Comparison of ENCODE assay signal across 7 mouse cellular contexts in genomic region chr11:50915671-50916320, GRCm38 (mm10). TPM values are rescaled to one million over a fixed set of nuclear protein-coding genes. Genes with fewer than 3 reads are reported as not detected.
DNase-seq lines count a peak whose midpoint lies in the region; ATAC-seq lines count a peak whose summit lies in the region.

Gene Zfp2 (minus strand): TSS chr11:50916165.

- H3K4me2 ChIP-seq in embryonic facial prominence, embryonic 12.5 days (replicated peaks): peak within 1 kb of the TSS; percentile 37
- H3K4me2 ChIP-seq in limb, embryonic 13.5 days (replicated peaks): peak within 1 kb of the TSS; percentile 59
- peak within 1 kb of the TSS; percentile 48 for H3K4me2 ChIP-seq in midbrain, embryonic 15.5 days

- H3K9ac ChIP-seq in embryonic facial prominence, embryonic 12.5 days: peak within 1 kb of the TSS; percentile 59
- peak within 1 kb of the TSS; percentile 85 for H3K9ac ChIP-seq in limb, embryonic 13.5 days
- H3K9ac ChIP-seq in midbrain, embryonic 15.5 days: peak within 1 kb of the TSS; percentile 91

- ATAC-seq in embryonic facial prominence, embryonic 12.5 days (ENCODE audit: insufficient number of reproducible peaks, insufficient read depth, low FRiP score, low TSS enrichment): peak; percentile 94
- ATAC-seq in limb, embryonic 13.5 days (ENCODE audit: low FRiP score, low read depth): peak; percentile 96
- ATAC-seq in midbrain, embryonic 15.5 days (replicated peaks): peak; percentile 98

- H3K27me3 ChIP-seq in embryonic facial prominence, embryonic 12.5 days: no peaks in the 10 kb centered on the region
- H3K27me3 ChIP-seq in limb, embryonic 13.5 days: no peaks in the 10 kb centered on the region
- no peaks in the 10 kb centered on the region for H3K27me3 ChIP-seq in midbrain, embryonic 15.5 days (replicated peaks)

- DNase-seq in adrenal gland, postnatal 4 days (ENCODE audit: low spot score in 2 of 2): peak; percentile 66 to 67
- peak; percentile 88 to 89 for DNase-seq in heart, adult 9 months (ENCODE audit: low spot score in 2 of 2)
- peak; percentile 94 for DNase-seq in kidney, adult 9 months
- peak; percentile 41 to 85 for DNase-seq in spleen, postnatal 10 days (ENCODE audit: low spot score in 2 of 2)

- WGBS in embryonic facial prominence, embryonic 12.5 days: under 1% methylated on average over 47 of the region's 47 CpGs
- WGBS in limb, embryonic 13.5 days: under 1% methylated on average over 47 of the region's 47 CpGs
- WGBS in midbrain, embryonic 15.5 days: under 1% methylated on average over 47 of the region's 47 CpGs

- peak within 1 kb of the TSS; percentile 72 for H3K4me3 ChIP-seq in embryonic facial prominence, embryonic 12.5 days
- peak within 1 kb of the TSS; percentile 82 for H3K4me3 ChIP-seq in limb, embryonic 13.5 days
- H3K4me3 ChIP-seq in midbrain, embryonic 15.5 days: peak within 1 kb of the TSS; percentile 95

- peaks cover 14% of the 10 kb centered on the region for H3K36me3 ChIP-seq in embryonic facial prominence, embryonic 12.5 days
- H3K36me3 ChIP-seq in limb, embryonic 13.5 days: peaks cover 25% of the 10 kb centered on the region
- H3K36me3 ChIP-seq in midbrain, embryonic 15.5 days (replicated peaks): peaks cover 15% of the 10 kb centered on the region

- no peaks in the 10 kb centered on the region for H3K4me1 ChIP-seq in embryonic facial prominence, embryonic 12.5 days
- no peaks in the 10 kb centered on the region for H3K4me1 ChIP-seq in limb, embryonic 13.5 days
- no peaks in the 10 kb centered on the region; the same call in none of the 2 replicates for H3K4me1 ChIP-seq in midbrain, embryonic 15.5 days

- H3K9me3 ChIP-seq in embryonic facial prominence, embryonic 12.5 days: peaks cover 14% of the 10 kb centered on the region
- H3K9me3 ChIP-seq in limb, embryonic 13.5 days: peaks cover 14% of the 10 kb centered on the region
- peaks cover 18% of the 10 kb centered on the region; the same call in 1 of the 2 replicates for H3K9me3 ChIP-seq in midbrain, embryonic 15.5 days

- peak within 1 kb of the TSS; percentile 41; the same call in 1 of the 2 replicates for H3K27ac ChIP-seq in embryonic facial prominence, embryonic 12.5 days
- peak within 1 kb of the TSS; percentile 80 for H3K27ac ChIP-seq in limb, embryonic 13.5 days
- H3K27ac ChIP-seq in midbrain, embryonic 15.5 days: peak within 1 kb of the TSS; percentile 91

RNA-seq across cellular contexts. Expression of gene Zfp2, which starts in this region (rescaled TPM):
- total RNA-seq in adrenal gland, postnatal 4 days (2021): 10 to 100 TPM; 10.3 to 10.7 TPM
- 18.3 and 19.9 TPM in 2 replicates for polyA plus RNA-seq in embryonic facial prominence, embryonic 12.5 days (2016; fragmentation: Nextera tagmentation; extraction: Ambion mirVana)
- polyA plus RNA-seq in limb, embryonic 13.5 days (2015; fragmentation: Nextera tagmentation; extraction: Ambion mirVana): 12.7 and 14.3 TPM in 2 replicates
- 48.9 and 57.4 TPM in 2 replicates for polyA plus RNA-seq in midbrain, embryonic 15.5 days (2015; fragmentation: Nextera tagmentation; extraction: Ambion mirVana)

Comparison
In these comparisons a context has a peak if more than half of its experiments do, and no peak if none do; other contexts are left out.
1. Peak in every context shown above with its lines: DNase-seq, ATAC-seq, H3K4me3 ChIP-seq and H3K27ac ChIP-seq.
2. H3K27ac ChIP-seq: peak in every context shown above with its lines; median percentile 91 in midbrain, embryonic 15.5 days; 80 in limb, embryonic 13.5 days; 41 in embryonic facial prominence, embryonic 12.5 days.